Mouse (Mus musculus): ENCODE results near the gene Ror1. TPM values are rescaled to one million over a fixed set of nuclear protein-coding genes. Genes with fewer than 3 reads are reported as not detected.

Ror1 gene
- total and polyA plus RNA-seq, 2 experiments from 2014 or later: 10.3 to 17.5 TPM

DNA sequence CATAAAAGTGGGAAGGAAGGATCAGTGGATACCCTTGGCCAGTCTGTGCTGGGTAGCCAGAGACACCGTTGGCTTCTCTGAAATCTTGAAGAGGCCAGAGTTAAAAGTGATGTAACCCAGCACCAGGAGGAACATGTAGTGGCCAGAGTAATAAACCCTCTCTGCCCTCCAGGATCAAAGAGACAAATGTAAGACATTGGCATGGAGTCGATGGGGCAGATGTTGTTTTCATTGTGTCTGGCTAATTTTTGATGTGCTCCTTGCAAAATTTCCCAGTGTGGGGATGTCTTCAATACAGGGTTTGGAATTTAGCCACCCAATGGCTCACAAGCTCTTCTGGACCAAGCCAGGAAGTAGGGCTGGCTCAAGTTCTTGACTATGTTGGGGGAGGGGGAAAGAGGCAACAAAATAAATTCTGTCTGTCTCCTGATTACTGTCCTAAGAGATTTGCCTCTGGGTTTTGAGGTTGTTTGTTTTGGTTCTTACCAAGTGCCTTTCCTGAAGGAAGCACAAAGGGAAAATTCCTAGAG, 333.8 kb downstream of the Ror1 start:
- 79% methylated on average over 2 of the region's 2 CpGs for WGBS
- Histone ChIP-seq H3K36me3 (replicated peaks; ENCODE audit: control insufficient read depth, insufficient read depth, low read length) (peaks cover 11% of the 10 kb centered on the region), H3K4me3 (ENCODE audit: low read depth, low read length) (no peak overlapping the region), H3K27me3 (ENCODE audit: control insufficient read depth, insufficient read depth, low read length) (no peaks in the 10 kb centered on the region), H3K4me2 (ENCODE audit: low read depth, low read length) (no peak overlapping the region), H3K4me1 (ENCODE audit: control insufficient read depth, insufficient read depth) (no peaks in the 10 kb centered on the region), H3K27ac (ENCODE audit: low read depth) (no peak overlapping the region), H3K9me3 (replicated peaks; ENCODE audit: control insufficient read depth, low read length) (no peaks in the 10 kb centered on the region), H3K9ac (replicated peaks; ENCODE audit: low read depth, low read length) (no peak overlapping the region)
- ATAC-seq (ENCODE audit: insufficient read depth, low read depth): no peak
- TF ChIP-seq EP300 (IDR thresholded peaks at IDR 0.05; ENCODE audit: low read depth): no peak
- no peak for TF ChIP-seq CTCF (IDR thresholded peaks at IDR 0.05; ENCODE audit: low read depth)
- no peak for DNase-seq (ENCODE audit: low spot score)

DNA sequence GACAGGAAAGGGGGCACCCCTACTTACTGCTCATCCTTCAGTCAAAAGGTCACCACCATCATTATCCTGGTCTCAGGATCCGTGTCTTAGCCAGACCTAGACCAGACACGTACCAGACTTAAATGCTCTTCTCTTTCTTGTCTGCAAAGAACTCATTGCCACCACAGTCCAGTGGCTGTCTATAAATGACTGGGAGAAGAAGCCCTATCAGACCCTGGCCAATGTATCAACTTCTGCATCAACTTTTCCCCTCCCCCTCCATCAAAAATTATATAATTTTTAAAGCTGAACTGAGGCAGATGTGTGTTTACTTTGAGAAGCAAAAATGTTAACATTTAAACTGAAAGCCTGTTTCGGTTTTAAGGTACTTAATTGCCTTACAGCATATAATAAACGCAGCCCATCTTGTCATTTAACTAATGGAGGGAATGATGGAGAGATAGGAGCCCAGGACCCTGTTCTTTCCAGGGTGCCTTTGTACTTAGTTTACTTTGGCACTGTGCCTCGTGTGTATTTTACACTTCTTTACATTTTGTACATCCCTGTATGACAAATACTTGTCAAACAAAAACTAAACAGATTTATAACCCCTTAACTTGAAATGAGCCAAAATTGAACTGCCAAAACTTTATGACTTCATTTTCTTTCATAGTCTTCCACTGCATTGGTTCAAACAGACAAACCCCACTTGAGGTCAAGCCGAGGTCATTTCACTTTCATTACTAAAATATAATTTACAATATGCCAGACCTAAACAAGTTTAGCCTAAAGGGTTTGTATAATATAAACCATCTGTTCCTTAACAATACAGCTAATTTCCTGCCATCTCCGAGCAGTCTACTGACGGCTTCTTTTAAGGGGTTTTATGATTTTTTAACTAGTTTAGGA, 339.9 kb downstream of the Ror1 start:
- H3K9me3 ChIP-seq (replicated peaks; ENCODE audit: control insufficient read depth, low read length): no peaks in the 10 kb centered on the region
- H3K4me3 ChIP-seq (ENCODE audit: low read depth, low read length): no peak overlapping the region
- H3K9ac ChIP-seq (replicated peaks; ENCODE audit: low read depth, low read length): no peak overlapping the region
- peaks cover 1% of the 10 kb centered on the region; the same call in 1 of the 2 replicates for H3K36me3 ChIP-seq (replicated peaks; ENCODE audit: control insufficient read depth, insufficient read depth, low read length)
- no peaks in the 10 kb centered on the region for H3K27me3 ChIP-seq (ENCODE audit: control insufficient read depth, insufficient read depth, low read length)
- ATAC-seq (ENCODE audit: insufficient read depth, low read depth): no peak
- no peak for DNase-seq (ENCODE audit: low spot score)
- no peak for TF ChIP-seq EP300 (IDR thresholded peaks at IDR 0.05; ENCODE audit: low read depth)
- no peaks in the 10 kb centered on the region for H3K4me1 ChIP-seq (ENCODE audit: control insufficient read depth, insufficient read depth)
- no peak overlapping the region for H3K4me2 ChIP-seq (ENCODE audit: low read depth, low read length)
- 72% methylated on average over 8 of the region's 8 CpGs for WGBS
- H3K27ac ChIP-seq (ENCODE audit: low read depth): no peak overlapping the region

DNA sequence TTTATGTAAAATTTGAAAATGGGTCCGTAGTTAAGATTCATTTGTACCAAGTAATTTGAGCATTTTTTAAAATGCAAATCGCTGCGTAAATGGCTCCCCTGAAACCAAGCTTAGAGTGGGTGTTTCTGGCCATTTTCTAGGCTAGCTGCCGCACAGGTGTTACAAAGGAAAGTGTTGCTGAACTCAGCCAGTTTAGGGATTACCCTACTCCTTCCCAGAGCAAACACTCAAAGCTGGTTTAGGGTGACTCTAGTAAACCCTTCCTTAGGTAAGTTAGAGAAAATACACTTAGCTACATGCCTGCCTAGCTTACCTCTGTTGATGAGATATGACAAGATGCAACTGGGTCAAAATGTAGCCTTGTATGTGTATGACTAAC, 340.6 kb downstream of the Ror1 start:
- Histone ChIP-seq H3K36me3 (replicated peaks; ENCODE audit: control insufficient read depth, insufficient read depth, low read length) (peaks cover 8% of the 10 kb centered on the region), H3K9me3 (replicated peaks; ENCODE audit: control insufficient read depth, low read length) (no peaks in the 10 kb centered on the region), H3K4me3 (ENCODE audit: low read depth, low read length) (no peak overlapping the region), H3K4me1 (ENCODE audit: control insufficient read depth, insufficient read depth) (no peaks in the 10 kb centered on the region), H3K4me2 (ENCODE audit: low read depth, low read length) (no peak overlapping the region), H3K27ac (ENCODE audit: low read depth) (no peak overlapping the region), H3K27me3 (ENCODE audit: control insufficient read depth, insufficient read depth, low read length) (no peaks in the 10 kb centered on the region), H3K9ac (replicated peaks; ENCODE audit: low read depth, low read length) (no peak overlapping the region)
- WGBS: 87% methylated on average over 4 of the region's 4 CpGs
- TF ChIP-seq CTCF (IDR thresholded peaks at IDR 0.05; ENCODE audit: low read depth): no peak
- no peak for TF ChIP-seq EP300 (IDR thresholded peaks at IDR 0.05; ENCODE audit: low read depth)
- DNase-seq (ENCODE audit: low spot score) (no peak), ATAC-seq (ENCODE audit: insufficient read depth, low read depth) (no peak)

DNA sequence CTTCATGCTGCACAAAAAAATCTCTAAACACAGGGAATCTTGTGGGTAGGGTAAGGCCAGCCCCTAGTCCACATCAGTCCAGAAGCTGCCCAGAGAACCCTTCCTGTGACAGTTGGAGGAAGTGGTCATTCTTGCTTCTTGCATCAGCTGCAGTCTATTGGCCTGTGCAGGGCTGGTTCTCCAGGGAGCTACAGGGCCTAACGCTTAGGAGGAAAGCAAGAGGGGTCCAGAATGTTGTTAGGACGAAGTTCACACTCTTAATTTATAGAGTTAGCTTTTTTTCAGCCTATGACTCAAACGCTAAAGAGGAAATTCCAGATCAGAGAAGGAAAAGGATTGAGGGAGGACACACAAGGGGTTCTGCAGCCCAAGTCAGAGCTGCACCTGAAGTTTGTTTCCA, 351.3 kb downstream of the Ror1 start:
- Histone ChIP-seq H3K9me3 (replicated peaks; ENCODE audit: control insufficient read depth, low read length) (no peaks in the 10 kb centered on the region), H3K4me3 (ENCODE audit: low read depth, low read length) (no peak overlapping the region), H3K9ac (replicated peaks; ENCODE audit: low read depth, low read length) (no peak overlapping the region), H3K27ac (ENCODE audit: low read depth) (no peak overlapping the region), H3K27me3 (ENCODE audit: control insufficient read depth, insufficient read depth, low read length) (no peaks in the 10 kb centered on the region), H3K4me1 (ENCODE audit: control insufficient read depth, insufficient read depth) (no peaks in the 10 kb centered on the region), H3K36me3 (replicated peaks; ENCODE audit: control insufficient read depth, insufficient read depth, low read length) (peaks cover 5% of the 10 kb centered on the region), H3K4me2 (ENCODE audit: low read depth, low read length) (no peak overlapping the region)
- no peak for ATAC-seq (ENCODE audit: insufficient read depth, low read depth)
- DNase-seq (ENCODE audit: low spot score): no peak
- TF ChIP-seq EP300 (IDR thresholded peaks at IDR 0.05; ENCODE audit: low read depth): no peak
- TF ChIP-seq CTCF (IDR thresholded peaks at IDR 0.05; ENCODE audit: low read depth): no peak
- WGBS: 54% methylated on average over 3 of the region's 3 CpGs

DNA sequence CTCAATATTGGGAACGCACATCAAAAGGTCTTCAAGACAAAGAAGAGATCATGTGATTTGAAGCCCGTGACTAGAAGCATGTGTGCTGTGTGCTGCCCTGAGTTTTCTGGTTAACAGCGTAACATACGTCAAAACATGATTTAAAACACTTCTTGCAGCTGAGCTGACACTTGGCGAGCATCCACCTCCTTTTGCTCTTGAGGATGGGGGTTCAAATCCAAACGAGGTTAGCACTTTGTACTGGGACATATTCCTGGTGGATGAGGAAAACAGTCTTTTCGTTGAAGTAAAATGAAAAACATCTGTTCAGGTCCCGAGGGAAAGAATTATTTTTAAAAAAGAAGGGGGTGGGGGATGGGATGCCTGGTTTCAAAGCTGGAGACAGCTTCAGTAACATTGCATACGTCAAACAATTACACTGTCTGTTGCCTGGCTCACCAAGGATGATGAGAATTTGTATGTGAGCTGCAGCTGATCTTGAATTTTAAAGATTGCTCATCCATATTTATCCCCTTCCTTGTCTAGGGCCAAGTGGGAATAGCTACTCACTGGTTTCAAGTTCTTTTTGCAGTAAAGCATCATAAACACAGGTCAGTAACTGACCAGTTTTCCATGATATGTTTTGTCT, 367.0 kb downstream of the Ror1 start:
- Histone ChIP-seq H3K4me3 (ENCODE audit: low read depth, low read length) (no peak overlapping the region), H3K36me3 (replicated peaks; ENCODE audit: control insufficient read depth, insufficient read depth, low read length) (no peaks in the 10 kb centered on the region), H3K9ac (replicated peaks; ENCODE audit: low read depth, low read length) (no peak overlapping the region), H3K4me1 (ENCODE audit: control insufficient read depth, insufficient read depth) (no peaks in the 10 kb centered on the region), H3K4me2 (ENCODE audit: low read depth, low read length) (no peak overlapping the region), H3K27ac (ENCODE audit: low read depth) (no peak overlapping the region), H3K27me3 (ENCODE audit: control insufficient read depth, insufficient read depth, low read length) (no peaks in the 10 kb centered on the region), H3K9me3 (replicated peaks; ENCODE audit: control insufficient read depth, low read length) (no peaks in the 10 kb centered on the region)
- WGBS: 57% methylated on average over 9 of the region's 9 CpGs
- TF ChIP-seq CTCF (IDR thresholded peaks at IDR 0.05; ENCODE audit: low read depth) (no peak), EP300 (IDR thresholded peaks at IDR 0.05; ENCODE audit: low read depth) (no peak)
- DNase-seq (ENCODE audit: low spot score) (no peak), ATAC-seq (ENCODE audit: insufficient read depth, low read depth) (no peak)
